Mouse (Mus musculus): Measurements from ENCODE around the gene Gm16503.
"Not testable (repeated sequence)": the region's sequence is repeated elsewhere in the genome, so short reads cannot be mapped to it uniquely, and the experiment has no call there.

DNA sequence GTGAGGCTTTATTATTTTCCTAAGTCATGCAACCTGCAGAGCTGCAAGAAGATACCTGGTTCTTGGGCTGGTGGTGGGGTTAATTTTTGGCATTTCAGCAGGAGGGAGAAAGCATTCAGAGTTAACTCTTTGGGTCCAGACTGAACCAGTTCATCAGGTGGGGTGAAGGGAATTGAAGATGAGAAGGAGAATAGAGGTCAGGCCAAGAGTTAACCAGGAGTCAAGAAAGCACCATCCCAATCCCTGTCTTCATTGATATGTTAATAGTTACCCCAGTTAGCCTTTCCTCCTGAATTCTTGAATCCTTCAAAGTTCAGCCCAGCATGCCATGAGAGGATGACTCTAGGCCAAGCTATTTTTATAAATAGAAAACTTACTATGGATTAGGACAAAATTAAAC, 18.0 kb downstream of the Gm16503 start:
- TF ChIP-seq CTCF (IDR thresholded peaks at IDR 0.05; ENCODE audit: control insufficient read depth, insufficient read depth, low read length); POLR2A (IDR thresholded peaks at IDR 0.05; ENCODE audit: borderline replicate concordance, control insufficient read depth, low read depth, low read length): not testable (repeated sequence)

Measured in bone marrow, adult 2 months (tissue).